Mouse (Mus musculus) lung, postnatal 0 days (tissue): Measurements from ENCODE around the gene Dusp5. TPM values are rescaled to one million over a fixed set of nuclear protein-coding genes. Genes with fewer than 3 reads are reported as not detected.

ENCODE experiments used
- ATAC-seq: fragments of 200-750 bp; cut with Nextera tagmentation; 2 replicates; pipeline ENCODE4 v1.8.0; 2017; ENCODE audit warnings: moderate library complexity
- DNase-seq: peaks from one replicate; pipeline ENCODE4 v3.0.0-alpha.2; 2016; ENCODE audit warnings: low spot score
- H3K27ac ChIP-seq: fragments of 300-500 bp; sonication (generic); 2 replicates; pipeline ENCODE4 v1.5.1; 2014; ENCODE audit warnings: antibody characterized with exemption, mild to moderate bottlenecking, low read length, mixed read lengths
- H3K27me3 ChIP-seq: fragments of 300-500 bp; sonication (generic); replicated peaks from 2 replicates; pipeline ENCODE4 v1.6.1; 2014; ENCODE audit warnings: low read length, mixed read lengths; ENCODE audit not compliant: insufficient read depth
- H3K36me3 ChIP-seq: fragments of 300-500 bp; sonication (generic); 2 replicates; pipeline ENCODE4 v1.6.1; 2014; ENCODE audit warnings: low read length, mixed read lengths; ENCODE audit not compliant: insufficient read depth
- H3K4me1 ChIP-seq: fragments of 300-500 bp; sonication (generic); 2 replicates; pipeline ENCODE4 v1.6.1; 2014; ENCODE audit warnings: antibody characterized with exemption, low read depth, low read length, mixed read lengths; ENCODE audit not compliant: insufficient read depth
- H3K4me2 ChIP-seq: fragments of 300-500 bp; sonication (generic); replicated peaks from 2 replicates; pipeline ENCODE4 v1.6.1; 2014; ENCODE audit warnings: low read depth, mild to moderate bottlenecking, low read length, moderate library complexity, mixed read lengths
- H3K4me3 ChIP-seq: fragments of 300-500 bp; sonication (generic); 2 replicates; pipeline ENCODE4 v1.5.1; 2014; ENCODE audit warnings: low read depth, low read length
- H3K9ac ChIP-seq: fragments of 300-500 bp; sonication (generic); replicated peaks from 2 replicates; pipeline ENCODE4 v1.6.1; 2014; ENCODE audit warnings: low read depth, mild to moderate bottlenecking
- H3K9me3 ChIP-seq: fragments of 300-500 bp; sonication (generic); 2 replicates; pipeline ENCODE4 v1.6.1; 2016; ENCODE audit warnings: low read length, mixed read lengths
- CTCF ChIP-seq: IDR thresholded peaks from 2 replicates; pipeline ENCODE4 v1.5.1; 2016; ENCODE audit warnings: antibody characterized with exemption, mild to moderate bottlenecking
- EP300 ChIP-seq: IDR thresholded peaks from 2 replicates; pipeline ENCODE4 v1.6.1; 2016; ENCODE audit warnings: antibody characterized with exemption, mild to moderate bottlenecking, control low read depth
- whole genome bisulfite sequencing: fragments of 180-500 bp; shearing (Covaris S2); extraction: QIAGEN DNeasy Blood & Tissue Kit; methylation state at CpG from one replicate; pipeline ENCODE4 v1.1.7; 2014; 5-methylcytosine and 5-hydroxymethylcytosine counted together
- polyA plus RNA-seq: library from polyadenylated mRNA; unstranded; fragments of >200 nt; fragmentation: Nextera tagmentation; extraction: Ambion mirVana; gene quantifications from 2 replicates; pipeline ENCODE4 v1.2.1, GENCODE M21; 2015

Dusp5 gene
- polyA plus RNA-seq, 1 experiment from 2014 or later: 10.6 TPM

GRCm38 (mm10) chr19:53536251-53536650 lies 7.3 kb downstream of the Dusp5 start:
- H3K27ac ChIP-seq: no peak overlapping the region
- DNase-seq (no peak), ATAC-seq (no peak)
- WGBS: 89% methylated on average over 6 of the region's 6 CpGs
- H3K4me3 ChIP-seq: no peak overlapping the region
- no peaks in the 10 kb centered on the region for H3K27me3 ChIP-seq
- H3K4me2 ChIP-seq: no peak overlapping the region
- no peaks in the 10 kb centered on the region for H3K9me3 ChIP-seq
- no peak for TF ChIP-seq EP300
- no peak for TF ChIP-seq CTCF
- H3K36me3 ChIP-seq: peaks cover 8% of the 10 kb centered on the region; the same call in 1 of the 2 replicates
- no peak overlapping the region for H3K9ac ChIP-seq
- 0 out of 2 replicates have a peak, but pooled peaks cover 4% of the 10 kb centered on the region for H3K4me1 ChIP-seq

- H3K4me1 ChIP-seq: no peaks in the 10 kb centered on the region
- no peak overlapping the region for H3K27ac ChIP-seq
- no peak for DNase-seq
- 83% methylated on average over 17 of the region's 17 CpGs for WGBS
- H3K9ac ChIP-seq: no peak overlapping the region
- H3K27me3 ChIP-seq: no peaks in the 10 kb centered on the region
- no peak overlapping the region for H3K4me3 ChIP-seq
- no peaks in the 10 kb centered on the region for H3K9me3 ChIP-seq
- TF ChIP-seq CTCF: no peak
- TF ChIP-seq EP300: no peak
- H3K4me2 ChIP-seq: no peak overlapping the region
- H3K36me3 ChIP-seq: peaks cover 12% of the 10 kb centered on the region; the same call in 1 of the 2 replicates
- ATAC-seq: no peak
Observed at GRCm38 (mm10) chr19:53536731-53537666, 8.1 kb downstream of the Dusp5 start.

GRCm38 (mm10) chr19:53538024-53538423 lies 9.1 kb downstream of the Dusp5 start:
- Histone ChIP-seq H3K27ac (no peak overlapping the region), H3K36me3 (peaks cover 12% of the 10 kb centered on the region; the same call in 1 of the 2 replicates), H3K27me3 (no peaks in the 10 kb centered on the region), H3K9ac (no peak overlapping the region), H3K4me1 (no peaks in the 10 kb centered on the region), H3K4me3 (no peak overlapping the region), H3K4me2 (no peak overlapping the region), H3K9me3 (no peaks in the 10 kb centered on the region)
- no peak for TF ChIP-seq EP300
- TF ChIP-seq CTCF: no peak
- DNase-seq: no peak
- no peak for ATAC-seq
- WGBS: 92% methylated on average over 11 of the region's 11 CpGs

GRCm38 (mm10) chr19:53538796-53539195 lies 9.9 kb downstream of the Dusp5 start:
- Histone ChIP-seq H3K9me3 (no peaks in the 10 kb centered on the region), H3K4me1 (no peaks in the 10 kb centered on the region), H3K4me2 (no peak overlapping the region), H3K9ac (no peak overlapping the region), H3K36me3 (peaks cover 12% of the 10 kb centered on the region; the same call in 1 of the 2 replicates), H3K27ac (no peak overlapping the region), H3K27me3 (no peaks in the 10 kb centered on the region), H3K4me3 (no peak overlapping the region)
- 42% methylated on average over 5 of the region's 5 CpGs for WGBS
- ATAC-seq (peak; percentile 77), DNase-seq (peak; percentile 54)
- TF ChIP-seq EP300 (no peak), CTCF (no peak)

- Histone ChIP-seq H3K27me3 (no peaks in the 10 kb centered on the region), H3K9ac (no peak overlapping the region), H3K4me2 (no peak overlapping the region), H3K4me1 (no peaks in the 10 kb centered on the region), H3K4me3 (no peak overlapping the region), H3K9me3 (no peaks in the 10 kb centered on the region), H3K36me3 (peaks cover 12% of the 10 kb centered on the region; the same call in 1 of the 2 replicates), H3K27ac (no peak overlapping the region)
- ATAC-seq (no peak), DNase-seq (no peak)
- 62% methylated on average over 3 of the region's 3 CpGs for WGBS
- TF ChIP-seq CTCF: no peak
- no peak for TF ChIP-seq EP300
Observed at GRCm38 (mm10) chr19:53539296-53539695, 10.4 kb downstream of the Dusp5 start.

- H3K27ac ChIP-seq: no peak overlapping the region
- H3K27me3 ChIP-seq: no peaks in the 10 kb centered on the region
- ATAC-seq (no peak; the same call in 1 of the 2 replicates), DNase-seq (no peak)
- no peaks in the 10 kb centered on the region for H3K4me1 ChIP-seq
- H3K4me2 ChIP-seq: no peak overlapping the region
- no peak overlapping the region for H3K9ac ChIP-seq
- H3K36me3 ChIP-seq: peaks cover 12% of the 10 kb centered on the region; the same call in 1 of the 2 replicates
- no peak overlapping the region for H3K4me3 ChIP-seq
- WGBS: 48% methylated on average over 5 of the region's 5 CpGs
- no peaks in the 10 kb centered on the region for H3K9me3 ChIP-seq
- TF ChIP-seq EP300: no peak
- TF ChIP-seq CTCF: no peak
Observed at GRCm38 (mm10) chr19:53543602-53544001, 14.7 kb downstream of the Dusp5 start.
